Mouse (Mus musculus) CH12.LX (cell line): ENCODE measurements around the gene Mapkapk2. TPM values are rescaled to one million over a fixed set of nuclear protein-coding genes. Genes with fewer than 3 reads are reported as not detected.

Experiments used
- DNase-seq: peaks from one replicate; pipeline ENCODE4 v3.0.0-alpha.2; 2013; ENCODE audit errors: extremely low read depth
- H3K27ac ChIP-seq: 2 replicates; pipeline ENCODE4 v1.5.1; 2012; ENCODE audit warnings: low read depth, mild to moderate bottlenecking, control low read depth, moderate library complexity; ENCODE audit not compliant: insufficient read depth
- H3K27me3 ChIP-seq: replicated peaks from 2 replicates; pipeline ENCODE3; 2012; ENCODE audit warnings: inconsistent platforms
- H3K36me3 ChIP-seq, 2 experiments: replicated peaks in 1 of 2; 2 replicates each; pipeline versions ENCODE3 to v1.6.1; 2012; ENCODE audit warnings: inconsistent platforms in 1 of 2, low read length in 1 of 2, mild to moderate bottlenecking in 1 of 2, mixed read lengths in 1 of 2, moderate library complexity in 1 of 2; ENCODE audit not compliant: control insufficient read depth in 1 of 2, insufficient read depth in 1 of 2
- H3K4me1 ChIP-seq, 2 experiments: 2 replicates each; pipeline ENCODE4 v1.6.1; 2012; ENCODE audit warnings: inconsistent platforms in 1 of 2, moderate library complexity in 1 of 2; ENCODE audit not compliant: insufficient read depth in 2 of 2, control insufficient read depth in 1 of 2
- H3K4me2 ChIP-seq: 2 replicates; pipeline ENCODE4 v1.6.1; 2012; ENCODE audit warnings: low read depth, mild to moderate bottlenecking, control low read depth; ENCODE audit not compliant: poor library complexity, insufficient read depth, severe bottlenecking
- H3K4me3 ChIP-seq, 3 experiments: fragments of 150-350 bp in 1 of 3; sonication (generic) in 1 of 3; replicated peaks in 1 of 3; 2 replicates each; pipeline versions ENCODE3 to v1.5.1; 2011 to 2012; ENCODE audit warnings: low read depth in 2 of 3, low read length in 2 of 3, mild to moderate bottlenecking in 2 of 3, moderate library complexity in 2 of 3, control low read depth in 1 of 3, improper control_type of control experiment in 1 of 3, inconsistent platforms in 1 of 3, mixed read lengths in 1 of 3; ENCODE audit not compliant: poor library complexity in 1 of 3
- H3K79me2 ChIP-seq: replicated peaks from 2 replicates; pipeline ENCODE4 v1.6.1; 2012; ENCODE audit warnings: mild to moderate bottlenecking, moderate library complexity; ENCODE audit not compliant: control insufficient read depth, poor library complexity, insufficient read depth, severe bottlenecking; ENCODE audit errors: extremely low read depth
- H3K9ac ChIP-seq: 2 replicates; pipeline ENCODE4 v1.6.1; 2012; ENCODE audit warnings: low read depth, mild to moderate bottlenecking, control low read depth, moderate library complexity; ENCODE audit not compliant: insufficient read depth
- H3K9me3 ChIP-seq: replicated peaks from 2 replicates; pipeline ENCODE3; 2012; ENCODE audit warnings: low read length, inconsistent platforms, mixed read lengths
- CHD2 ChIP-seq: IDR thresholded peaks from 2 replicates; pipeline ENCODE4 v1.6.1; 2011; ENCODE audit warnings: low read length, improper control_type of control experiment
- ETS1 ChIP-seq: conservative IDR thresholded peaks from 2 replicates; pipeline ENCODE4 v1.6.1; 2012; ENCODE audit warnings: low read depth, mild to moderate bottlenecking, inconsistent platforms, low read length, improper control_type of control experiment, moderate library complexity
- IRF4 ChIP-seq: IDR thresholded peaks from 2 replicates; pipeline ENCODE4 v1.6.1; 2014; ENCODE audit warnings: low read depth, mild to moderate bottlenecking, inconsistent platforms, low read length, improper control_type of control experiment
- JUN ChIP-seq: IDR thresholded peaks from 2 replicates; pipeline ENCODE4 v1.6.1; 2011; ENCODE audit warnings: low read depth, mild to moderate bottlenecking, low read length, improper control_type of control experiment, moderate library complexity; ENCODE audit not compliant: insufficient read depth
- MAX ChIP-seq: IDR thresholded peaks from 2 replicates; pipeline ENCODE4 v1.6.1; 2011; ENCODE audit warnings: low read length, improper control_type of control experiment
- MAZ ChIP-seq: IDR thresholded peaks from 2 replicates; pipeline ENCODE4 v1.6.1; 2012; ENCODE audit warnings: low read depth, mild to moderate bottlenecking, inconsistent platforms, low read length, improper control_type of control experiment, moderate library complexity
- NELFE ChIP-seq: IDR thresholded peaks from 2 replicates; pipeline ENCODE4 v1.6.1; 2011; ENCODE audit warnings: low read depth, low read length, improper control_type of control experiment
- NRF1 ChIP-seq: IDR thresholded peaks from 2 replicates; pipeline ENCODE4 v1.6.1; 2014; ENCODE audit warnings: low read depth, mild to moderate bottlenecking, inconsistent platforms, low read length, improper control_type of control experiment, moderate library complexity
- POLR2A ChIP-seq: IDR thresholded peaks from 2 replicates; pipeline ENCODE4 v1.6.1; 2011; ENCODE audit warnings: low read depth, mild to moderate bottlenecking, improper control_type of control experiment, low read length
- POLR2AphosphoS2 ChIP-seq: IDR thresholded peaks from 2 replicates; pipeline ENCODE4 v1.6.1; 2011; ENCODE audit warnings: low read depth, low read length, improper control_type of control experiment
- RAD21 ChIP-seq: IDR thresholded peaks from 2 replicates; pipeline ENCODE4 v1.6.1; 2011; ENCODE audit warnings: low read depth, mild to moderate bottlenecking, low read length, improper control_type of control experiment, moderate library complexity
- SIN3A ChIP-seq: IDR thresholded peaks from 2 replicates; pipeline ENCODE4 v1.6.1; 2012; ENCODE audit warnings: low read length, improper control_type of control experiment, inconsistent platforms
- TBP ChIP-seq: conservative IDR thresholded peaks from 2 replicates; pipeline ENCODE4 v1.6.1; 2011; ENCODE audit warnings: low read depth, low read length, improper control_type of control experiment
- TCF12 ChIP-seq: IDR thresholded peaks from 2 replicates; pipeline ENCODE4 v1.6.1; 2014; ENCODE audit warnings: low read depth, mild to moderate bottlenecking, inconsistent platforms, low read length, improper control_type of control experiment
- UBTF ChIP-seq: IDR thresholded peaks from 2 replicates; pipeline ENCODE4 v1.6.1; 2012; ENCODE audit warnings: low read depth, mild to moderate bottlenecking, inconsistent platforms, low read length, improper control_type of control experiment, moderate library complexity
- USF1 ChIP-seq: IDR thresholded peaks from 2 replicates; pipeline ENCODE4 v1.6.1; 2014; ENCODE audit warnings: low read depth, mild to moderate bottlenecking, inconsistent platforms, low read length, improper control_type of control experiment
- ZMIZ1 ChIP-seq: IDR thresholded peaks from 2 replicates; pipeline ENCODE4 v1.6.1; 2012; ENCODE audit warnings: low read depth, mild to moderate bottlenecking, inconsistent platforms, low read length, improper control_type of control experiment
- ZNF384 ChIP-seq: IDR thresholded peaks from 2 replicates; pipeline ENCODE4 v1.6.1; 2012; ENCODE audit warnings: low read depth, low read length, improper control_type of control experiment, inconsistent platforms
- dilution Hi-C: fragments of 300-500 bp; cut with MboI; formaldehyde crosslinking; loops from 2 replicates; pipeline ENCODE4 v1.14.3; 2020; ENCODE audit warnings: low sequenced_read_pairs; ENCODE audit not compliant: extremely low pct_unique_long_range_greater_than_20kb, extremely low pct_ligation_motif_present
- in situ Hi-C: fragments of 300-500 bp; cut with MboI; formaldehyde crosslinking; loops from 3 replicates; pipeline ENCODE4 v1.14.3; 2019; ENCODE audit warnings: low sequenced_read_pairs, low pct_ligation_motif_present, low pct_unique_long_range_greater_than_20kb, mixed read lengths
- polyA plus RNA-seq: library from polyadenylated mRNA; unstranded; fragments of >175 nt; gene quantifications from 2 replicates; pipeline ENCODE4 v1.2.1, GENCODE M21; 2012; ENCODE audit warnings: low read depth; ENCODE audit not compliant: insufficient read length
- total RNA-seq, 2 experiments: library from RNA; depleted of rRNA; stranded (reverse); fragments of 300-350 nt in 1 of 2; fragments of >200 nt in 1 of 2; gene quantifications; 2 replicates each; pipeline ENCODE4 v1.2.3; 2012 to 2014

The Mapkapk2 gene
- total and polyA plus RNA-seq, 3 experiments = 55.0 to 63.5 (median 62.9) TPM

- Histone ChIP-seq H3K36me3 (no peaks in the 10 kb centered on the region), H3K4me2 (no peak overlapping the region), H3K9ac (no peak overlapping the region), H3K27ac (no peak overlapping the region), H3K4me1 (peaks cover 12 to 40% of the 10 kb centered on the region in 2 experiments)
- TF ChIP-seq TCF12 (no peak), MAZ (no peak), ETS1 (no peak), IRF4 (no peak), NRF1 (no peak), USF1 (no peak), NELFE (no peak), TBP (no peak), JUN (no peak), CHD2 (no peak), ZMIZ1 (no peak), POLR2A (no peak), POLR2AphosphoS2 (no peak), RAD21 (no peak), ZNF384 (no peak), SIN3A (no peak)
- TF ChIP-seq, all 38 proteins: peak for 0
- no peak overlapping the region for H3K4me3 ChIP-seq
- H3K27me3 ChIP-seq = peaks cover 4% of the 10 kb centered on the region
- H3K79me2 ChIP-seq = peaks cover 14% of the 10 kb centered on the region
- H3K9me3 ChIP-seq = no peaks in the 10 kb centered on the region
- DNase-seq = no peak
- dilution Hi-C loops = no loop called here
- in situ Hi-C loops = no loop called here
These were observed 3.2 kb upstream of the Mapkapk2 start for GRCm38 (mm10) chr1:131100808-131101207.

- Histone ChIP-seq H3K27ac (peak overlapping the region; percentile 10), H3K27me3 (peaks cover 4% of the 10 kb centered on the region), H3K9me3 (no peaks in the 10 kb centered on the region), H3K4me1 (peaks cover 0 to 43% of the 10 kb centered on the region in 2 experiments; a peak in 3 of 4 replicates)
- TF ChIP-seq UBTF (0 out of 2 replicates have a peak, but pooled peaks have one; percentile 31), MAX (no peak; the same call in 1 of the 2 replicates), TBP (no peak), CHD2 (peak; percentile 69), POLR2A (0 out of 2 replicates have a peak, but pooled peaks have one; percentile 14)
- TF ChIP-seq, all 38 proteins: peak for 3
- Histone ChIP-seq H3K9ac (peak overlapping the region; percentile 83), H3K36me3 (peaks cover 0 to 20% of the 10 kb centered on the region in 2 experiments), H3K4me2 (peak overlapping the region; percentile 94; the same call in 1 of the 2 replicates), H3K79me2 (peaks cover 28% of the 10 kb centered on the region), H3K4me3 (peak overlapping the region; percentile 91 to 93 (median 93))
- in situ Hi-C loops (loop anchor here (5.0 kb wide), 1 partner anchor 35 kb away; no protein-coding TSS in a partner anchor), dilution Hi-C loops (no loop called here)
- peak; percentile 66 for DNase-seq
These were observed 575 bp downstream of the Mapkapk2 start for GRCm38 (mm10) chr1:131096803-131097699.
